Mouse (Mus musculus): Measurements from ENCODE around the gene Mdga1. TPM values are rescaled to one million over a fixed set of nuclear protein-coding genes. Genes with fewer than 3 reads are reported as not detected.

Mdga1 gene
- polyA plus RNA-seq, 1 experiment from 2014 or later, result 1.9 TPM

DNA sequence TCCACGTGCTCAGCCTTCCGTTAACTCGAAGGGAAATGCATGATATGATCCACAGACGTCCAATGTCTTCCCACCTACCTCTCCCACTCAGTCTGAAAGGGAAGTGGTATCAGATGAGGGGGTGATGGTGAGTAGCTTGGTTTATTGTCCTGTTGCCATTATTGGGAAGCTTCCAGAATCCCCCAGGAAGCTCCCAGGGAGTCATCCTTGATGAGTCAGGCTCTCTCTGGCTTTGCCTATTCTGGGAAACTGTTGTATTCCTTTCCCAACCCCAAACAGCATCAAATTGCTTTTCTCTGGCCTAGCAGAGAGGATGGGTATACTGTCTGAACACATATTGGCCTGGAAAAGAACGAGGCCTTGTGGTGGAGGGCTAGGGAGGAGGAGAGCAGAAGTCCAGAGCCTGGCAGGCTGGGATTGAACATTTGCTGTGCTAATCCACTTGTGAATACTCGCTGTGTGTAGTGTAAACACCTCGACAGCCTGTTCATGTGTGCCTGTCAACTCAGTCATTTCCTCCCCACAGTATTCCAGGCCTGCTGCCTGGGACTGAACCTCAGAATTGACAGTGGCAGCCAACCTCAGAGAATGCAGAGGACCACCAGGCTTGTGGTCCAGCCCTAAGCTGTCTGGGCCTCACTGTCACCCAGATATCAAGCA lies 79.3 kb downstream of the Mdga1 start:
- no peak overlapping the region for H3K4me3 ChIP-seq (ENCODE audit: low read depth, low read length)
- H3K4me2 ChIP-seq (ENCODE audit: low read depth, severe bottlenecking), result no peak overlapping the region
- DNase-seq (ENCODE audit: low spot score) (no peak), ATAC-seq (ENCODE audit: insufficient number of reproducible peaks, low FRiP score, low TSS enrichment, low read depth) (no peak)
- no peak overlapping the region for H3K9ac ChIP-seq (ENCODE audit: low read length)
- no peaks in the 10 kb centered on the region for H3K36me3 ChIP-seq (ENCODE audit: control insufficient read depth, insufficient read depth, low read length)
- no peaks in the 10 kb centered on the region for H3K9me3 ChIP-seq (ENCODE audit: control insufficient read depth, low read length)
- H3K27me3 ChIP-seq (ENCODE audit: control insufficient read depth, insufficient read depth, low read length), result peaks cover 32% of the 10 kb centered on the region
- H3K27ac ChIP-seq (replicated peaks; ENCODE audit: low read depth, low read length), result no peak overlapping the region
- H3K4me1 ChIP-seq (ENCODE audit: control insufficient read depth, insufficient read depth, low read length), result peaks cover 22% of the 10 kb centered on the region
- WGBS, result 59% methylated on average over 7 of the region's 7 CpGs

DNA sequence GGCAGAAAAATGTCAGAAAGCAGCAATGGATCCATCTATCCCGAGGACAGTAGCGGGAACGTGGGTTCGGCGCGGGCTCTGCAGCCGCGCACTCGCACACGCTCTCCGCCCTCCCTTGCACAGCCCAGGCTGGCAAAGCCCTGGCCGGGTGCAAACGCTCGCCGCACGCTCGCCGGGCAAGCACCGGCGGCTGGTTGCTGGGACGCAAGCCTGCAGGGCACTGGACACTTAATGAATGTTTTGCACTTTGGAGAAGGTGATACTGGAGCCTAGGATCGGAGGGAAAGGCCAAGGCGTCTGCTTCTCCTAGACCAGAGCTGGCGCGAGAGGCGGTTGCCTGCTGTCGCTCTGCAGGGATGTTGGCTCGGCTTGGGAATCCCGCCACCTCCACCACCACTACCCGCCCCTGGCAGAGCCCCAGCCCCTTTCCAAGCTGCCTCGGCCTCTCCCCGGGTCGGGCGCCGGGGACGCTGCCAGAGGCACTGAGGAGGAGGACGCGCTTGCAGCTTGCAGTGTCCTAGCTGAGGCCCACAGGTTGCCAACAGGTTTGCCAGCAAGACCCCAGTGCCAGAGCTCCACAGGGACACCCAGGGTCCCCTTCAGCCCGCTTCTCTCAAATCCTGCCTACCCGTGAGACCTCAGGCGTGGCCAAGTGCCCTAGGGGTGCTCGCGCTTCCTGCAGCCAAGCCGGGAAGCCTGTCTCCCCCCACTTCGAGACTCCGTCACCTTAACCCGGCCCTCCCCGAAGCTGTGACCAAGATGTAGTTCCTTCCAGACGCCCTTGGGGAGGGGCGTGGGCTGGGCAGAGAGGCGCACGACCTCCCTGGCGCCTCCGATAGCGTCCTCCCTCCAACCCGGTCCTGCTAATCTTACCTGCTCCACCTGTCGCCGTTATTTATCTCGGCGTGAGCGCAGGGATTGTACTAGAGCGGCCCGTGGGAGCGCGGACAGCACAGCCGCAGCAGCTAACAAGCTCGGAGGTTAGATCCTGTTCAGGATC lies 80.6 kb downstream of the Mdga1 start:
- H3K36me3 ChIP-seq (ENCODE audit: control insufficient read depth, insufficient read depth, low read length), result no peaks in the 10 kb centered on the region
- ATAC-seq (ENCODE audit: insufficient number of reproducible peaks, low FRiP score, low TSS enrichment, low read depth) (peak; percentile 50; the same call in 1 of the 2 replicates), DNase-seq (ENCODE audit: low spot score) (peak; percentile 70)
- peak overlapping the region; percentile 54 for H3K4me3 ChIP-seq (ENCODE audit: low read depth, low read length)
- peaks cover 26% of the 10 kb centered on the region for H3K4me1 ChIP-seq (ENCODE audit: control insufficient read depth, insufficient read depth, low read length)
- peaks cover 42% of the 10 kb centered on the region for H3K27me3 ChIP-seq (ENCODE audit: control insufficient read depth, insufficient read depth, low read length)
- H3K9me3 ChIP-seq (ENCODE audit: control insufficient read depth, low read length), result no peaks in the 10 kb centered on the region
- H3K4me2 ChIP-seq (ENCODE audit: low read depth, severe bottlenecking), result peak overlapping the region; percentile 100
- H3K27ac ChIP-seq (replicated peaks; ENCODE audit: low read depth, low read length), result no peak overlapping the region
- under 1% methylated on average over 66 of the region's 67 CpGs for WGBS
- 0 out of 2 replicates have a peak overlapping the region, but pooled peaks have one; percentile 37 for H3K9ac ChIP-seq (ENCODE audit: low read length)

DNA sequence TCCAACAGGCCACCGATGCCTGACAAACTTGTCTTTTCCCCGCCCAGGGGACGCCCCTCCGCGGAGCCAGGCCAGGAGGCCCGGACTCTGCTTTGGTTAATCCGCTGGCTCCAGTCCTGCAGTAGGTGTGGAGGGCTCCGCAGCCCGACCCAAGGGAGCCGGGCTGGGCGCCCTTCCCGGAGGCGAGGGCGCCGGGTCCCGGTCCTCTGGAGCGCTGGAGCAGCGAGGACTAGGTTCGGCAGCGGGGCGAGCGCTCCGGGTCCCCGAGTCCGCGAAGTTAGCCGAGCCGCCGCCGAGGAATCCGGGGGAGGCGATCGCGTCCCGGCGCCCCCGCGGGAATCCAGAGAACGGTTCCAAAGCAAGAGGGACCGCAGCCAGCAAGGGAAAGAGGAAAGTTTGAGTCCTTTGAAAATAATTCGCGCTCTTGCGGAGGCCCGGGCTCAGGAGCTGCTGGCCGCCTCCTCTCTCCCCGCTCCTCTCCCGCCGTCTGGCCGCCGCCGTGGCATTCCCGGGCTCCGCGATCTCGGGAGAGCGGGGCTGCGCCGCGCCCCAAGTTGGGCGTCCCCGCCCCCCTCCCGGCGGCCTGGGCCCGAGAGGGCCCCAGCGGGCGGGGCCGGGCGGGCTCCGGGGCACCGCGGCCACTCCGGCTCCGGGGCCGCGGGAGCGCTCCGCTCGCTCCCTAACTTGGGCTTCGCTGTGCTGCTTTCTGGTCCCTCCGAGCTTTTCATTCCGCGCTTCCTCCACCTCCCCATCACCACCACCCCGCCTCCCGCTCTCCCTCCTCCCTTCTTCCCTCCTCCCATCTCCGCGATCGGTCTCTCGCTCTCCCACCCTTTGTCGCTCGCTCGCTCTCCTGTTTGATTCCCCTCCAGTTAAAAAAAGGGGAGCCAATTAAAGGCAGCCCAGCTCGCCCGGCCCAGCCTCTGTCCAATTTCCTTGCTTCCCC lies 81.7 kb downstream of the Mdga1 start:
- H3K4me3 ChIP-seq (ENCODE audit: low read depth, low read length), result peak overlapping the region; percentile 54
- no peak for ATAC-seq (ENCODE audit: insufficient number of reproducible peaks, low FRiP score, low TSS enrichment, low read depth)
- DNase-seq (ENCODE audit: low spot score), result peak; percentile 81
- 0% methylated on average over 83 of the region's 93 CpGs for WGBS
- H3K27me3 ChIP-seq (ENCODE audit: control insufficient read depth, insufficient read depth, low read length), result peaks cover 47% of the 10 kb centered on the region
- H3K4me1 ChIP-seq (ENCODE audit: control insufficient read depth, insufficient read depth, low read length), result peaks cover 26% of the 10 kb centered on the region
- peak overlapping the region; percentile 67; the same call in 1 of the 2 replicates for H3K27ac ChIP-seq (replicated peaks; ENCODE audit: low read depth, low read length)
- peak overlapping the region; percentile 100 for H3K4me2 ChIP-seq (ENCODE audit: low read depth, severe bottlenecking)
- H3K9me3 ChIP-seq (ENCODE audit: control insufficient read depth, low read length), result no peaks in the 10 kb centered on the region
- no peaks in the 10 kb centered on the region for H3K36me3 ChIP-seq (ENCODE audit: control insufficient read depth, insufficient read depth, low read length)
- H3K9ac ChIP-seq (ENCODE audit: low read length), result peak overlapping the region; percentile 76

DNA sequence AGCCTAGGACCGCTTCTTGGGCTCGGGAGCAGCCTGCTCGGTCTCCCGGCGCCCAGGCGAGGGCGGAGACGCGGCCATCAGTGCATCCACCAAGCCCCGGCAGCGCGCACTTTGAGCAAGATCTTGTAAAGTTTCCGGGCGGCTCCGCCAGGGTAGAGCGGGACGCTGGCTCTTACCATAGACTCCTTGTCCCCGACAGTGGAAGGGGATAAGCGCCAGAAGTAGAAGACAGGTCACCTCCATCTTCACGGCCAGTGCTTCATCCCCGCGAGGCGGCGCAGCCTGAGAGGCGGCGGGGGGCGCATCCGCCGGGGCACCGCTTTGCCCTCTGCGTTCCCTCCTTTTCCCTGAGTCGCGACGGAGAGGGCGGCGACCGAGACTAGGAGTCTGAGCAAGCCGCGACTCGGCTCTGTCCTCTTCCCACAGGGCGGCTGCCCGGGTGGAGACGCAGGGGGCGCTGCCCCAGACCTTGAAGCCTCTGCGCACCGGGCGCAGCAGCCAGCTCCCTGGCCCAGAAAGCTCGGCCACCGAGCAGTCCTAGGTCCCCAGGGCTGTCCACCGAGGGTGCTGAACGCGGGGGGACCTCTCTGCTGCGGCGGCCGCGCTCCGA lies 82.5 kb downstream of the Mdga1 start:
- DNase-seq (ENCODE audit: low spot score) (peak; percentile 79), ATAC-seq (ENCODE audit: insufficient number of reproducible peaks, low FRiP score, low TSS enrichment, low read depth) (no peak; the same call in 1 of the 2 replicates)
- Histone ChIP-seq H3K4me1 (ENCODE audit: control insufficient read depth, insufficient read depth, low read length) (peaks cover 26% of the 10 kb centered on the region), H3K36me3 (ENCODE audit: control insufficient read depth, insufficient read depth, low read length) (no peaks in the 10 kb centered on the region), H3K27ac (replicated peaks; ENCODE audit: low read depth, low read length) (0 out of 2 replicates have a peak overlapping the region, but pooled peaks have one; percentile 14), H3K4me3 (ENCODE audit: low read depth, low read length) (peak overlapping the region; percentile 54), H3K27me3 (ENCODE audit: control insufficient read depth, insufficient read depth, low read length) (peaks cover 47% of the 10 kb centered on the region), H3K9me3 (ENCODE audit: control insufficient read depth, low read length) (no peaks in the 10 kb centered on the region), H3K4me2 (ENCODE audit: low read depth, severe bottlenecking) (peak overlapping the region; percentile 100), H3K9ac (ENCODE audit: low read length) (peak overlapping the region; percentile 76)
- WGBS, result 0% methylated on average over 57 of the region's 57 CpGs

DNA sequence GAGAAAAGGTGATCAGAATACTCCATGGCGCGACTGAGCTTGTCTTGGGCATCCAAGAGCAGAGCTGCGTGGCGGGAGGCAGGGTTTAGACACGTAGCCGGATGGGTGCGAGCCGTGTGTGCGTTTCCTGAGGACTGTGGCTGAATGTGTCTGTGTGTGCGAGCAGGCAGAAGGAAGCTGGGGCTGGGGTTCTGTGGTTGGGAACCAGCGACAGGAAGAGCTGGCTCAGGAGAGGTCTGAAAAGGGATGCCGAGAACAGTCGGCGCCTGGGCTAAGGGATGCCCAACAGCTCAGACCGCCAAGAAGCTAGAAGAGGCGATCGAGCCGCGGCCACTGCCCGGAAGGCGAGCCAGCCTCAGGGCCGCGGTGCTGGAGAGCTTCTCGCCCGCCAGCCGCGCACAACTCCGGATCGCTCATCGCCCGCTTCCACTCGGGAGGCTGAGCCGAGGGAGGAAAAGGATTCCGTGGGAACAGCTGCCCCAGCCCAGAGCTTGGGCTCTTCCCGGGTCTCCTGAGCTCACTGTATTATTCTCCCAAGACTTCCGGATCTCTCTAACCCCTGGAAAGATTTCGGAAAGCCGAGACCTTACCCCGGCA lies 83.1 kb downstream of the Mdga1 start:
- H3K27ac ChIP-seq (replicated peaks; ENCODE audit: low read depth, low read length), result no peak overlapping the region
- H3K4me2 ChIP-seq (ENCODE audit: low read depth, severe bottlenecking), result peak overlapping the region; percentile 100
- under 1% methylated on average over 39 of the region's 39 CpGs for WGBS
- peaks cover 24% of the 10 kb centered on the region for H3K4me1 ChIP-seq (ENCODE audit: control insufficient read depth, insufficient read depth, low read length)
- H3K9me3 ChIP-seq (ENCODE audit: control insufficient read depth, low read length), result no peaks in the 10 kb centered on the region
- peaks cover 47% of the 10 kb centered on the region for H3K27me3 ChIP-seq (ENCODE audit: control insufficient read depth, insufficient read depth, low read length)
- DNase-seq (ENCODE audit: low spot score) (peak; percentile 63), ATAC-seq (ENCODE audit: insufficient number of reproducible peaks, low FRiP score, low TSS enrichment, low read depth) (no peak)
- peak overlapping the region; percentile 76 for H3K9ac ChIP-seq (ENCODE audit: low read length)
- no peaks in the 10 kb centered on the region for H3K36me3 ChIP-seq (ENCODE audit: control insufficient read depth, insufficient read depth, low read length)
- H3K4me3 ChIP-seq (ENCODE audit: low read depth, low read length), result peak overlapping the region; percentile 54

GRCm38 (mm10) chr17:29886061-29886460 lies 83.8 kb downstream of the Mdga1 start:
- DNase-seq (ENCODE audit: low spot score) (no peak), ATAC-seq (ENCODE audit: insufficient number of reproducible peaks, low FRiP score, low TSS enrichment, low read depth) (no peak)
- peak overlapping the region; percentile 76; the same call in 1 of the 2 replicates for H3K9ac ChIP-seq (ENCODE audit: low read length)
- H3K9me3 ChIP-seq (ENCODE audit: control insufficient read depth, low read length), result no peaks in the 10 kb centered on the region
- no peak overlapping the region for H3K27ac ChIP-seq (replicated peaks; ENCODE audit: low read depth, low read length)
- peaks cover 24% of the 10 kb centered on the region for H3K4me1 ChIP-seq (ENCODE audit: control insufficient read depth, insufficient read depth, low read length)
- peak overlapping the region; percentile 54 for H3K4me3 ChIP-seq (ENCODE audit: low read depth, low read length)
- WGBS, result 6% methylated on average over 4 of the region's 4 CpGs
- no peaks in the 10 kb centered on the region for H3K36me3 ChIP-seq (ENCODE audit: control insufficient read depth, insufficient read depth, low read length)
- peak overlapping the region; percentile 100 for H3K4me2 ChIP-seq (ENCODE audit: low read depth, severe bottlenecking)
- H3K27me3 ChIP-seq (ENCODE audit: control insufficient read depth, insufficient read depth, low read length), result peaks cover 46% of the 10 kb centered on the region

DNA sequence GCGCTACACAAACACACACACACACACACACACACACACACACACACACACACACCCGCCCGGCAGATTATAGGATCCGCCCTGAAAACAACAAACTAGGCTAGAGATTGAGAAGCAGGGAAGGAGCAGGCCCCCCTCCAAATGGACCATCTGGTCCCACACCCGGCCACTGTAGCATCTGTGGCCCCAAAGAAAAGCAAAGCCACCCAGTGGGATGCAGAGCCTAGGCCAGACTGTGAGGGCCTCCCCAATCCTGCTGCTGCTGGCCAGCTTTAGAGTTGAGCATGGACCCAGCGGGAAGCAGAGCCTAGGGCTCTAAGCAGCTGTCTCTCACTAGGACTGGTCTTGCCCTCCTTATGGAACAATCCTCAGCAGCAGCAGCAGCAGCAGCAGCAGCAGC lies 85.3 kb downstream of the Mdga1 start:
- Histone ChIP-seq H3K4me2 (ENCODE audit: low read depth, severe bottlenecking) (peak overlapping the region; percentile 10; the same call in 1 of the 2 replicates), H3K36me3 (ENCODE audit: control insufficient read depth, insufficient read depth, low read length) (no peaks in the 10 kb centered on the region), H3K4me1 (ENCODE audit: control insufficient read depth, insufficient read depth, low read length) (peaks cover 22% of the 10 kb centered on the region), H3K4me3 (ENCODE audit: low read depth, low read length) (no peak overlapping the region), H3K27ac (replicated peaks; ENCODE audit: low read depth, low read length) (no peak overlapping the region), H3K27me3 (ENCODE audit: control insufficient read depth, insufficient read depth, low read length) (peaks cover 33% of the 10 kb centered on the region), H3K9ac (ENCODE audit: low read length) (no peak overlapping the region), H3K9me3 (ENCODE audit: control insufficient read depth, low read length) (no peaks in the 10 kb centered on the region)
- no peak for DNase-seq (ENCODE audit: low spot score)
- 48% methylated on average over 6 of the region's 6 CpGs for WGBS
- no peak for ATAC-seq (ENCODE audit: insufficient number of reproducible peaks, low FRiP score, low TSS enrichment, low read depth)

All from limb, embryonic 11.5 days (tissue).